Mouse (Mus musculus): ENCODE results near the gene Kcnv2. TPM values are rescaled to one million over a fixed set of nuclear protein-coding genes. Genes with fewer than 3 reads are reported as not detected.

Kcnv2 gene
- 0.04 and 0.07 TPM in 2 replicates for polyA plus RNA-seq (2016; fragmentation: Nextera tagmentation; extraction: Ambion mirVana)

DNA sequence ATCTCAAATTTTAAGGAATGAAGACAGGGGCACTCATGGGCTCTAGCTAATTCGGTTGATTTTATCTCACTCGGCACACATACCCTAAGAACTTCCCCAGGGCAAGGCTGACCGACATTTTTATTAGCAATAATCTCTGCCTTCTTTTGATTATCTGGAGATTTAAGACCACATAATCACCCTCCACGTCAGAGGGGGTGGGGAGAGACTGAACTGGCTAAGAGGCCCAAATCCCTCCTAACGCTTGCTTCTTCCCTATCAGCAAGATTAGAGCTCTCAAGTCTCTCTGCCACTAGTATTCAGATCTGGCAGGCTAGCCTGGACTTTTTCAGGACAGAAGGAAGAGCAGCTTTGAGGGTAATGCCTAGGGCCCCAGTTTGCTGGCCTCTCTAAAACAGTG lies at the start of gene Kcnv2:
Gene Kcnv2, plus strand, starts transcription at position 308 of the 400 bp plus-strand sequence.
- 60% methylated on average over 5 of the region's 5 CpGs for WGBS
- Histone ChIP-seq H3K4me3 (no peak within 1 kb of the TSS), H3K27me3 (ENCODE audit: poor library complexity, severe bottlenecking) (no peaks in the 10 kb centered on the region), H3K27ac (0 out of 2 replicates have a peak within 1 kb of the TSS, but pooled peaks have one; percentile 22), H3K9me3 (no peaks in the 10 kb centered on the region), H3K4me1 (peaks cover 4% of the 10 kb centered on the region; the same call in 1 of the 2 replicates), H3K36me3 (replicated peaks) (no peaks in the 10 kb centered on the region)
- DNase-seq (ENCODE audit: extremely low spot score, low spot score) = no peak

DNA sequence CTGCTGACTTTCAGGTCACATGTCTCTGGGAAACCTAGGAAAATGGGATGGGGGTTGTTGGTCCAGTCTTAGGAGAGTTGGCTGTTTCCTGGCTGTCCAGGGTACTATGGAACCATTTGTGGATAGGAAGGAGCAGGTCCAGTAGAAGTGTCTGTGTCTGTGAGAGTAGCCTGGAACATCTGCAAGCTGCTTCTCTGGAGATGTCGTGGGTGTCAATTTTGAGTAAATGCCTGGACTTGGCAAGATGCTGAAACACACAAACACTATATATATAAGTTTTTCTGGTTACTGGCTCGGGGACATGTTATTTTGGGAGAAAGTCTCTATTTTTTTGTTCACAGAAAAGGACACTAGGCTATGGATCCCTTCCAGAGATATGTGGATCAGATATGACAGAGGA lies 49.0 kb upstream of the Kcnv2 start:
- 82% methylated on average over 2 of the region's 2 CpGs for WGBS
- H3K27me3 ChIP-seq (ENCODE audit: poor library complexity, severe bottlenecking) = no peaks in the 10 kb centered on the region
- H3K36me3 ChIP-seq (replicated peaks) = no peaks in the 10 kb centered on the region

DNA sequence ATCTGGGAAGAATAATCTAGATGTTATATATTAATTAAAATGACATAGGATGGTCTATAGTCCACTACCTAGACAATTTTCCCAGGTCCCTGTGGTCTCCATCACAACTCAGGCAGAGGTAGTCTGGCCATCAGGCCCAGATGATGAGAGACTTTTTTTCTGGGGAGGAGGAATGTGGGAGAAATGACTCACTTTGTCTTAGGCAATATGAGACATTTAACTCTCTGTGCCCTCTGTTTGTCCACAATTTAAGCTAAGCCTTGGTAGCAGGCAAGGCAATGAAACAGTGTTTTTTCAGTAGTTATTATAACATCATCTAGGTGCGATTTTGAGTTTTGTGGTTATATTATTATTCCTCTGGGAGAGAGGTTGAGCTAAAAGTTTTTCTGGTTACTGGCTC lies 48.0 kb upstream of the Kcnv2 start:
- no peaks in the 10 kb centered on the region for H3K4me1 ChIP-seq
- 91% methylated on average over 1 of the region's 1 CpGs for WGBS
- DNase-seq (ENCODE audit: extremely low spot score, low spot score) = no peak
- no peaks in the 10 kb centered on the region for H3K36me3 ChIP-seq (replicated peaks)
- H3K9me3 ChIP-seq = no peaks in the 10 kb centered on the region
- no peaks in the 10 kb centered on the region for H3K27me3 ChIP-seq (ENCODE audit: poor library complexity, severe bottlenecking)
- no peak overlapping the region for H3K27ac ChIP-seq
- H3K4me3 ChIP-seq = no peak overlapping the region

More for the DNA sequence above, 49.0 kb upstream of the Kcnv2 start:
- Histone ChIP-seq H3K4me1 (no peaks in the 10 kb centered on the region), H3K9me3 (no peaks in the 10 kb centered on the region), H3K4me3 (no peak overlapping the region), H3K27ac (no peak overlapping the region)
- DNase-seq (ENCODE audit: extremely low spot score, low spot score) = no peak

DNA sequence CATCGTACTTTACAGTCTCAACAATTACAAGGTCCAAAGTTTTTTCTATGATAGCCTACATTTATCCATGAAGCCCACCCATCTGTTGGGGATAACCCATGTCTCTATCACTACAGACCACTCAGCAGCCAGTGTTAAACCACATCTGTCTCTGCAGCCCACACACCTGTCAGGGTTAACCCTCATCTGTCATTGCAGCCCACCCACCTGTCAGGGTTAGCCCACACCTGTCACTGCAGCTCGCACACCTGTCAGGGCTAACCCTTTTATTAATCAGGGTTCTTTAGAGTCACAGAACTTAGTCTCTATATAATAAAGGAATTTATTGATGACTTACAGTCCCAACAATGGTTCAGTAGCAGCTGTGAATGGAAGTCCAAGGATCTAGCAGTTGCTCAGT lies 43.2 kb upstream of the Kcnv2 start:
- no peaks in the 10 kb centered on the region for H3K9me3 ChIP-seq
- H3K4me3 ChIP-seq = no peak overlapping the region
- H3K36me3 ChIP-seq (replicated peaks) = no peaks in the 10 kb centered on the region
- 90% methylated on average over 2 of the region's 2 CpGs for WGBS
- no peak overlapping the region for H3K27ac ChIP-seq
- no peak for DNase-seq (ENCODE audit: extremely low spot score, low spot score)
- H3K4me1 ChIP-seq = no peaks in the 10 kb centered on the region
- no peaks in the 10 kb centered on the region for H3K27me3 ChIP-seq (ENCODE audit: poor library complexity, severe bottlenecking)

DNA sequence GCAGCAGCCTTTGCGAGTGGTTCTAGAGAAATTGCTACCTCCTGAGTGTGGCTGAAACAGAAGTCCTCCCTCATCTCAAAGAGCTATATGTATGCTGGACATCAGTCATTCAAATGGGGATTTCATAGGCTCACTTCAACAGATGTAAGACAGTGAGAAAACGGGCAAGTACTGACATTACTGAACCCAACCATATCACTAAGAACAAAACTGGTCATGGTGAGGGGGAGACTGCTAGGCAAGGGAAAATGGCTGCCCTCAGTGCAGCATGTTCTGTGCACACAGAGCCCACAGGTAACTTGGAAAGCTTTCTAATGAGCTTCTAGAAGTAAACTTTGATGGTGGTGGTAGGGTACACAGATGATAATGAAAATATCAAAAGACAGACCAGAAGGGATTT lies 12.3 kb upstream of the Kcnv2 start:
- Histone ChIP-seq H3K36me3 (replicated peaks) (no peaks in the 10 kb centered on the region), H3K4me3 (no peak overlapping the region), H3K27ac (no peak overlapping the region), H3K27me3 (ENCODE audit: poor library complexity, severe bottlenecking) (no peaks in the 10 kb centered on the region), H3K9me3 (no peaks in the 10 kb centered on the region), H3K4me1 (no peaks in the 10 kb centered on the region)
- 89% methylated on average over 2 of the region's 2 CpGs for WGBS
- DNase-seq (ENCODE audit: extremely low spot score, low spot score) = no peak

DNA sequence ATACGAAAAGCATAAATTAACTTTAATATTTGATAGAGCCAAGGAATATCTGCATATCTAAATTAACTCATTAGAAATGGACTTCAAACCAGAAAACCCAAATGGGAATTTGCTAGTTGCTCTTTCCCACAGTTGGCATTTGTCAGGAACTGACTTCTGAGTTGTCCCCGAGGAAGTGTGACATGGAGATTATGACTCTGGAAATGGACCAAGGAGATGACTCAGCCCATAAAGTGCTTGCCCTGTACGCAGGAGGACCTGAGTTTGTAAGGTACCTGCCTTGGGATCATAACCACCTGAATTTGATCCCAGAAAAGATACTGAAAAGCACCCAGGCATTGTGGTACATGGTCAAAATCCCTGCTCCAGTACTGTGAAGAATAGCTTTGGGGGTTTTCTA lies 11.1 kb upstream of the Kcnv2 start:
- no peak overlapping the region for H3K4me3 ChIP-seq
- H3K9me3 ChIP-seq = no peaks in the 10 kb centered on the region
- no peak for DNase-seq (ENCODE audit: extremely low spot score, low spot score)
- no peak overlapping the region for H3K27ac ChIP-seq
- WGBS = 87% methylated on average over 3 of the region's 3 CpGs
- H3K4me1 ChIP-seq = no peaks in the 10 kb centered on the region
- H3K36me3 ChIP-seq (replicated peaks) = no peaks in the 10 kb centered on the region
- H3K27me3 ChIP-seq (ENCODE audit: poor library complexity, severe bottlenecking) = no peaks in the 10 kb centered on the region

DNA sequence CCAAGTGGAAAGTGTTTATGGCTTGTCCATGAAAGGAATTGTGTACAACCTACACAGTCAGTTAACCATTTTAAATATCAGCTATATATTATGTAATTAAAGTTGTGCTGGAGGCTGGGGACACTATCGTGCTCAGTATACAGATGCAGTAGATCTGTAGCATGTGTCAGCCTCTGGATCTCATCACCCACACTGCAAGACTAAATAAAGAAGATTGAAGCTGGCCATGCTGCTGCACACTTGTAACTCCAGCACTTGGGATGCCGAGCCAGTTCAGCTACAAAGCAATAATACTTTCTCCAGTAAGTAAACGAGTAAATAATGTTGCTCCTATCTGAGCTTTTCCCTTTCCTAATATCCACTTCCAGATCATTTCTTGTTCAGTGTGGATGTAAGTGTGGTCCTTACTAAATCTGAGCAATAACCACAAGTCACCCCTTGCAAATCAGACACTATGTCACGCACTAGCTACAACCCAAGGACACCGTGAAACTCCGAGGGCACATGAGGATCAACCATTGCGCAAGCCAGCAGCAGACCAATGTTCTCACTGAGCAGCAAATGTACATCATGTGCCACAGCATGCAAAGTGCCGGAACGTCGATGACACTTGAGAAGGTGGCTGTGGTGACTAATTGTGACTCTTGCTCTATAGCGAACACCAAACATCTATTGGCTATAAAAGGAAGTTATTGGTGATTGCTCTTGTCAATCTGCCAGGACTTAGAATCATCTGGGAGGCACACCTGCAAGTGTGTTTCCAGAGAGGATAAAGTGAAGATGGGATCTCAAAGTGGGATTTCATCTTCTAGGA lies 9.9 kb upstream of the Kcnv2 start:
- no peak for DNase-seq (ENCODE audit: extremely low spot score, low spot score)
- WGBS = 93% methylated on average over 11 of the region's 11 CpGs

DNA sequence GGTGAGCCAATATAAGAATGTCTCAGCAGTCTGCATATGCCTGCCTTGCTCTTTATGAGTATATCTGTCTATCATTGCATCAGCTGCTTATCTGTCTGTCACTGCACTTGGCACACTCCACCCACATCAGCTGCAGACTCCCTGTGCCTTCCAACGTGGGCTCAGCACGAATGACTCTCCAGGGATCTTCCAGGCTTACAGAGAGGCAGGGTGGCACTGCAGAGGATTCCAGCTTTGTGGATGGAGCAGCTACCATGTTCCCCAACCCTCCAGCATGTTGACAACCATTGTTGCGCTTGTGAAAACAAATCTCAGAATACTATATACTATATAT lies 9.3 kb upstream of the Kcnv2 start:
- Histone ChIP-seq H3K27me3 (ENCODE audit: poor library complexity, severe bottlenecking) (no peaks in the 10 kb centered on the region), H3K4me3 (no peak overlapping the region), H3K36me3 (replicated peaks) (no peaks in the 10 kb centered on the region), H3K4me1 (peaks cover 5% of the 10 kb centered on the region; the same call in 1 of the 2 replicates), H3K27ac (no peak overlapping the region), H3K9me3 (no peaks in the 10 kb centered on the region)
- DNase-seq (ENCODE audit: extremely low spot score, low spot score) = no peak
- WGBS = 79% methylated on average over 3 of the region's 3 CpGs

More for the DNA sequence above, 9.9 kb upstream of the Kcnv2 start:
- no peaks in the 10 kb centered on the region for H3K9me3 ChIP-seq
- no peak overlapping the region for H3K4me3 ChIP-seq
- no peaks in the 10 kb centered on the region for H3K36me3 ChIP-seq (replicated peaks)
- H3K4me1 ChIP-seq = peaks cover 3% of the 10 kb centered on the region; the same call in 1 of the 2 replicates
- no peaks in the 10 kb centered on the region for H3K27me3 ChIP-seq (ENCODE audit: poor library complexity, severe bottlenecking)
- no peak overlapping the region for H3K27ac ChIP-seq

DNA sequence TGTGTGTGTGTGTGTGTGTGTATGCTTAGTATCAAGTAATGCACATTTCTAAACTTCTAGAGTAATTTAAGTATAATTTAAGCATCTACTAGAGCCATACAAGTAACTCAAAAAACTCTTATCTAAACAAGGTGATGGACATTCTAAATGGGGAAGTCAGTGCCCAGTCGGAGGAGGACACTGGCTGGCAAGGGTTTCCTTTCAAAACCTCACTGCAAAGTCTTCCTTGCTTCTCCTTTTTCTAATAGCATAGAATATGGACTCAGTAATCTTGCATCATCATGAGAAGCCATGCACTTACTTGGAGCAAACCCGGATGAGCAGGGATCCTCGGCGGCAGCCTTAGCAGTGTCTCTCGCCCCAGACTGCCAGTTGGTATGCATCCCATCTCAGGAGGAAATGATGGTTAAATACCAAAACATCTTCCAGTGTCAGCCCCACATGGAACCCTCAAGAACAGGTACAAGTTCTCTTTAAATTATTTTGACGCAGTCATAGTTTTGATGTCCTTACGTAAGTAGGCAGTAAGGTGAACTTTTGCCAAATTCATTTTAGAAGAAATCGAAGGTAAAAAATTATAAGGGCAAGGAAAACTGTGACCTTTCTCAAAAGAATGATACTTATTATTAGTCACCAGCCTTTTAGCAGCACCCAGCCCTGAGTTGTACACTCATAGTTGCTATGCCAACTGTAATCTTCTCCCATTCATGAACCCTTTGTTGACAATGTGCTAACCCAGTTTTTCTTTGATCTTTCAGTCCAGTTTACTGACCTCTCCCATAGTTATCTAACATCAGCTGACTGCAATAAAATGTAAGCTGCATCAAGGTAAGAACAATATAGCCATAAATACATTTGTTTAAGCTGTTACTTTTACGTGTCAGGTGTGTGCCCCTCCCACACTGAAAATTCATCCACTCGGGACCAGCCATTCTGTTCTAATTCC lies 5.8 kb upstream of the Kcnv2 start:
- 90% methylated on average over 10 of the region's 10 CpGs for WGBS
- no peak for DNase-seq (ENCODE audit: extremely low spot score, low spot score)
- H3K4me3 ChIP-seq = no peak overlapping the region

DNA sequence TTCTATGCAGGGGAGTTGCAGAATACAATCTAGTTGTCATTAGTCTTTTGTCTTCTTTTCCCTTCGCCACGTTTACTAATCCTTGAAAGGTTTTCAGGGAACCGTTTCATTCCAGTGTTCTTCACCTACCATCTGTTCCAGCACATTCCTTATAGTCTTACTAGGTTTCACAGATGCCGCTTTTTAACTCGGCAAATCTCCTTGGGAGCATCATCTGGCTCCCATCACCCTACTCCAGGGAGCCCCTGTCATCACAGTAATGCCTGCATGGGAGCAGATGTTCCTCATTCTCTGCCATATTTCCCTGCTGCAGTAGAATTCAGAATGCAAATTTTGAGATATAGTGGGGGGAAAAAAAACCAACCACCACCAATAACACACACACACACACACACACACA lies 5.1 kb upstream of the Kcnv2 start:
- Histone ChIP-seq H3K4me1 (peaks cover 5% of the 10 kb centered on the region; the same call in 1 of the 2 replicates), H3K36me3 (replicated peaks) (no peaks in the 10 kb centered on the region), H3K4me3 (no peak overlapping the region), H3K27me3 (ENCODE audit: poor library complexity, severe bottlenecking) (no peaks in the 10 kb centered on the region), H3K27ac (no peak overlapping the region), H3K9me3 (no peaks in the 10 kb centered on the region)
- DNase-seq (ENCODE audit: extremely low spot score, low spot score) = no peak
- WGBS = 68% methylated on average over 5 of the region's 5 CpGs

More for the DNA sequence above, 5.8 kb upstream of the Kcnv2 start:
- no peaks in the 10 kb centered on the region for H3K9me3 ChIP-seq
- H3K27ac ChIP-seq = no peak overlapping the region
- H3K27me3 ChIP-seq (ENCODE audit: poor library complexity, severe bottlenecking) = no peaks in the 10 kb centered on the region
- no peaks in the 10 kb centered on the region for H3K36me3 ChIP-seq (replicated peaks)
- H3K4me1 ChIP-seq = peaks cover 5% of the 10 kb centered on the region; the same call in 1 of the 2 replicates

DNA sequence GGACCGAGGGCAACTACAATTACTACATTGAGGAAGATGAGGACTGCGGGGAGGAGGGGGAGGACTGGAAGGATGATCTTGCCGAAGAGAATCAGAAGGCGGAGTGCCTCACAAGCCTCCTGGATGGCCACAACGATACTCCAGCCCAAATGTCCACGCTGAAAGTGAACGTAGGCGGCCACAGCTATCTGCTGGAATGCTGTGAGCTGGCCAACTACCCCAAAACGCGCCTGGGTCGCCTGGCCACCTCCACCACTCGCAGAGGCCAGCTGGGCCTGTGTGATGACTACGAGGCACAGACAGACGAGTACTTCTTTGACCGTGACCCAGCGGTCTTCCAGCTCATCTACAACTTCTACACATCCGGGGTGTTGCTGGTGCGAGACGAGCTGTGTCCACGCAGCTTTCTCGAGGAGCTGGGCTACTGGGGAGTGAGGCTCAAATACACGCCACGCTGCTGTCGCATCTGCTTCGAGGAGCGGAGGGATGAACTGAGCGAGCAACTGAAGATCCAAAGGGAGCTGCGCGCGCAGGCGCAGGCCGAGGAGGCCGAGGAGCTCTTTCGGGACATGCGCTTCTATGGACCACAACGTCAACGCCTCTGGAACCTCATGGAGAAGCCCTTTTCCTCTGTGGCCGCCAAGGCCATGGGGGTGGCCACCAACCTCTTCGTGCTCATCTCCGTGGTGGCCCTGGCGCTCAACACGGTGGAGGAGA lies 681 bp downstream of the Kcnv2 start:
- no peaks in the 10 kb centered on the region for H3K36me3 ChIP-seq (replicated peaks)
- H3K9me3 ChIP-seq = no peaks in the 10 kb centered on the region
- H3K27ac ChIP-seq = 0 out of 2 replicates have a peak overlapping the region, but pooled peaks have one; percentile 22
- WGBS = 95% methylated on average over 42 of the region's 42 CpGs
- DNase-seq (ENCODE audit: extremely low spot score, low spot score) = no peak
- no peaks in the 10 kb centered on the region for H3K4me1 ChIP-seq
- no peak overlapping the region for H3K4me3 ChIP-seq
- no peaks in the 10 kb centered on the region for H3K27me3 ChIP-seq (ENCODE audit: poor library complexity, severe bottlenecking)

DNA sequence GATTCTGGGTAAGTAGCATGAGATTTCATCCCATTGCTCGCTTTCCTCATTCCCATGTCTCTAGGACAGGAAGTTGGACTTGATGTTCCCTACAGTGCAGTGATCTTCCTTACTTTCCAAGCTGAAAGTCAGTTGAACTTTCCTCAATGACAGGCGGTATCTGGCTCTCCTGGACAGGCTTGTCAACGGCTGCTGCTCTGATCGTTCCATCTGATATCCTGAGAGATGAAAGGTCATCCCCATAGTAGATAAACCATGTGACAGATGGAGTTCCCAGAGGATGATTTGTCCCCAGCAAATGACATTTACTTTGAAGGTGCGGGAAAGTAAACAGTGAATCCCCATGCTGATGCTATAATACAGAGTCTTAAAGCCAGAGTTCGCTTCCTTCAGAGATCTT lies 3.2 kb downstream of the Kcnv2 start:
- Histone ChIP-seq H3K27me3 (ENCODE audit: poor library complexity, severe bottlenecking) (no peaks in the 10 kb centered on the region), H3K9me3 (no peaks in the 10 kb centered on the region), H3K4me1 (no peaks in the 10 kb centered on the region), H3K27ac (no peak overlapping the region), H3K4me3 (no peak overlapping the region), H3K36me3 (replicated peaks) (no peaks in the 10 kb centered on the region)
- DNase-seq (ENCODE audit: extremely low spot score, low spot score) = no peak
- 92% methylated on average over 6 of the region's 6 CpGs for WGBS
